Mouse (Mus musculus) MEL (cell line): ENCODE results near the gene Lin37. TPM values are rescaled to one million over a fixed set of nuclear protein-coding genes. Genes with fewer than 3 reads are reported as not detected.

Experiments used
- DNase-seq: peaks from one replicate; pipeline ENCODE4 v3.0.0; 2011; ENCODE audit warnings: low read depth, low spot score
- H3K27ac ChIP-seq: 2 replicates; pipeline ENCODE4 v1.5.1; 2012; ENCODE audit warnings: low read depth, mild to moderate bottlenecking, control low read depth, low read length, moderate library complexity; ENCODE audit not compliant: control insufficient read depth
- H3K27me3 ChIP-seq, 2 experiments: fragments of 150-350 bp in 1 of 2; sonication (generic) in 1 of 2; 2 replicates each; pipeline ENCODE4 v1.6.1; 2012; ENCODE audit warnings: low read length in 2 of 2, mild to moderate bottlenecking in 2 of 2, improper control_type of control experiment in 1 of 2, moderate library complexity in 1 of 2; ENCODE audit not compliant: insufficient read depth in 2 of 2, control insufficient read depth in 1 of 2
- H3K36me3 ChIP-seq, 2 experiments: 2 replicates each; pipeline ENCODE4 v1.6.1; 2012 to 2014; ENCODE audit warnings: low read length in 2 of 2, improper control_type of control experiment in 1 of 2, inconsistent platforms in 1 of 2, mild to moderate bottlenecking in 1 of 2; ENCODE audit not compliant: insufficient read depth in 2 of 2, control insufficient read depth in 1 of 2
- H3K4me1 ChIP-seq, 2 experiments: fragments of 150-350 bp in 1 of 2; sonication (generic) in 1 of 2; 2 replicates each; pipeline ENCODE4 v1.6.1; 2012; ENCODE audit warnings: low read length in 2 of 2, improper control_type of control experiment in 1 of 2, mild to moderate bottlenecking in 1 of 2; ENCODE audit not compliant: insufficient read depth in 2 of 2, control insufficient read depth in 1 of 2
- H3K4me3 ChIP-seq, 2 experiments: fragments of 150-350 bp in 1 of 2; sonication (generic) in 1 of 2; 2 replicates each; pipeline ENCODE4 v1.5.1; 2012; ENCODE audit warnings: low read depth in 2 of 2, low read length in 2 of 2, mild to moderate bottlenecking in 2 of 2, moderate library complexity in 2 of 2, control low read depth in 1 of 2, improper control_type of control experiment in 1 of 2; ENCODE audit not compliant: control insufficient read depth in 1 of 2, insufficient read depth in 1 of 2
- H3K79me2 ChIP-seq: 2 replicates; pipeline ENCODE4 v1.6.1; 2012; ENCODE audit warnings: mild to moderate bottlenecking, low read length, moderate library complexity; ENCODE audit not compliant: control insufficient read depth, poor library complexity, insufficient read depth
- H3K9ac ChIP-seq: 2 replicates; pipeline ENCODE4 v1.6.1; 2012; ENCODE audit warnings: low read depth, mild to moderate bottlenecking, control low read depth, low read length, moderate library complexity; ENCODE audit not compliant: control insufficient read depth, poor library complexity, severe bottlenecking
- H3K9me3 ChIP-seq: fragments of 150-350 bp; sonication (generic); replicated peaks from 2 replicates; pipeline ENCODE4 v1.6.1; 2012; ENCODE audit warnings: mild to moderate bottlenecking, low read length, improper control_type of control experiment, moderate library complexity; ENCODE audit not compliant: insufficient read depth
- CHD1 ChIP-seq: IDR thresholded peaks from 2 replicates; pipeline ENCODE4 v1.6.1; 2012; ENCODE audit warnings: low read depth, mild to moderate bottlenecking, inconsistent platforms, low read length, improper control_type of control experiment
- CTCF ChIP-seq, 3 experiments: IDR thresholded peaks in 2 of 3; conservative IDR thresholded peaks in 1 of 3; 2 replicates each; pipeline ENCODE4 v1.5.1; 2011 to 2012; ENCODE audit warnings: low read length in 3 of 3, low read depth in 2 of 3, mild to moderate bottlenecking in 2 of 3, improper control_type of control experiment in 1 of 3, inconsistent platforms in 1 of 3, mixed read lengths in 1 of 3, moderate library complexity in 1 of 3; ENCODE audit not compliant: control insufficient read depth in 1 of 3, insufficient read depth in 1 of 3, poor library complexity in 1 of 3, severe bottlenecking in 1 of 3
- E2F4 ChIP-seq: IDR thresholded peaks from 2 replicates; pipeline ENCODE4 v1.6.1; 2011; ENCODE audit warnings: low read depth, low read length, improper control_type of control experiment, borderline replicate concordance
- ETS1 ChIP-seq: IDR thresholded peaks from 2 replicates; pipeline ENCODE4 v1.6.1; 2012; ENCODE audit warnings: low read depth, mild to moderate bottlenecking, inconsistent platforms, low read length, improper control_type of control experiment, moderate library complexity
- GABPA ChIP-seq: IDR thresholded peaks from 2 replicates; pipeline ENCODE4 v1.6.1; 2012; ENCODE audit warnings: low read depth, mild to moderate bottlenecking, inconsistent platforms, low read length, improper control_type of control experiment, moderate library complexity
- GATA1 ChIP-seq: IDR thresholded peaks from 2 replicates; pipeline ENCODE4 v1.6.1; 2011; ENCODE audit warnings: low read depth, low read length, improper control_type of control experiment
- HCFC1 ChIP-seq: IDR thresholded peaks from 2 replicates; pipeline ENCODE4 v1.6.1; 2012; ENCODE audit warnings: low read depth, mild to moderate bottlenecking, inconsistent platforms, low read length, improper control_type of control experiment, moderate library complexity
- JUND ChIP-seq: IDR thresholded peaks from 2 replicates; pipeline ENCODE4 v1.6.1; 2011; ENCODE audit warnings: low read depth, mild to moderate bottlenecking, improper control_type of control experiment, low read length
- MAX ChIP-seq: IDR thresholded peaks from 2 replicates; pipeline ENCODE4 v1.6.1; 2011; ENCODE audit warnings: low read length, improper control_type of control experiment
- MAZ ChIP-seq: IDR thresholded peaks from 2 replicates; pipeline ENCODE4 v1.6.1; 2012; ENCODE audit warnings: low read depth, mild to moderate bottlenecking, inconsistent platforms, low read length, improper control_type of control experiment
- MYB ChIP-seq: IDR thresholded peaks from 2 replicates; pipeline ENCODE4 v1.6.1; 2011; ENCODE audit warnings: mild to moderate bottlenecking, low read depth, low read length, improper control_type of control experiment
- MYC ChIP-seq: IDR thresholded peaks from 2 replicates; pipeline ENCODE4 v1.6.1; 2011; ENCODE audit warnings: low read depth, mild to moderate bottlenecking, low read length, improper control_type of control experiment, moderate library complexity
- NELFE ChIP-seq: IDR thresholded peaks from 2 replicates; pipeline ENCODE4 v1.6.1; 2011; ENCODE audit warnings: low read depth, low read length, improper control_type of control experiment
- POLR2AphosphoS5 ChIP-seq: IDR thresholded peaks from 2 replicates; pipeline ENCODE4 v1.6.1; 2012; ENCODE audit warnings: low read depth, borderline replicate concordance, mild to moderate bottlenecking, inconsistent platforms, low read length, moderate library complexity, mixed read lengths
- RAD21 ChIP-seq: IDR thresholded peaks from 2 replicates; pipeline ENCODE4 v1.6.1; 2011; ENCODE audit warnings: mild to moderate bottlenecking, low read depth, low read length, improper control_type of control experiment
- SMC3 ChIP-seq: IDR thresholded peaks from 2 replicates; pipeline ENCODE4 v1.6.1; 2011; ENCODE audit warnings: low read depth, low read length, improper control_type of control experiment
- TAL1 ChIP-seq: IDR thresholded peaks from 2 replicates; pipeline ENCODE4 v1.6.1; 2012; ENCODE audit warnings: mild to moderate bottlenecking, inconsistent platforms, low read length, moderate library complexity, mixed read lengths
- USF1 ChIP-seq: IDR thresholded peaks from 2 replicates; pipeline ENCODE4 v1.6.1; 2014; ENCODE audit warnings: low read depth, mild to moderate bottlenecking, inconsistent platforms, low read length, improper control_type of control experiment, moderate library complexity
- polyA plus RNA-seq, 2 experiments: library from polyadenylated mRNA; stranded (reverse) in 1 of 2; unstranded in 1 of 2; fragments of >175 nt in 1 of 2; fragments of >200 nt in 1 of 2; gene quantifications; 2 replicates each; pipeline versions ENCODE4 v1.2.1 to v1.2.4; 2012; ENCODE audit warnings: low replicate concordance in 2 of 2, low read depth in 1 of 2; ENCODE audit not compliant: insufficient read length in 2 of 2, insufficient read depth in 1 of 2, missing spikeins in 1 of 2
- total RNA-seq: library from RNA; depleted of rRNA; stranded (reverse); fragments of 300-350 nt; gene quantifications from 2 replicates; pipeline ENCODE4 v1.2.3, GENCODE M21; 2012

The Lin37 gene
- total and polyA plus RNA-seq, 3 experiments, result 10.9 to 49.8 TPM; not detected in 1

DNA sequence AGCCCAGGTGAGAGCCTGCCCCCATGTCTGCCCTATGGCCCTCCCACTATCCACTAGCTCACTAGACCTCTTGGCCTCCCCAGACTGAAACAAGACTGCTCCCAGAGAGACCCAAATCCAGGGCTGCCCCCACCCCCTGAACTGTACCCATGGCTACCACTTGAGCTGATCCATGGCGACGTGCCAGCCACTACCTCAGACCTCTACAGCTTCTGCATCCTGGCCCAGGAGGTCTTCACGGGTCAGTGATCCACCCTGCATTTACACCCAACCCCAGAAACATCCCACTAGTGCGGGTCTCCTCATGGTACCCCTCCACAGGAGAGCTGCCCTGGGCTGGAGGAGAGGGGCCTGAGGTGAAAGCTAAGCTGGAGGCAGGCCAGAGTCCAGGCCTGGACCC lies 39.2 kb downstream of the Lin37 start:
- Histone ChIP-seq H3K4me1 (no peaks in the 10 kb centered on the region), H3K9ac (no peak overlapping the region), H3K27ac (no peak overlapping the region), H3K36me3 (no peaks in the 10 kb centered on the region), H3K9me3 (no peaks in the 10 kb centered on the region), H3K27me3 (no peaks in the 10 kb centered on the region), H3K4me3 (no peak overlapping the region), H3K79me2 (no peaks in the 10 kb centered on the region)
- DNase-seq, result no peak
- no peak for TF ChIP-seq E2F4
- no peak for TF ChIP-seq POLR2AphosphoS5
- no peak for TF ChIP-seq MAZ
- TF ChIP-seq MAX, result no peak
- TF ChIP-seq CHD1, result no peak
- TF ChIP-seq USF1, result no peak
- TF ChIP-seq MYC, result no peak
- TF ChIP-seq RAD21, result no peak
- TF ChIP-seq TAL1, result no peak
- no peak for TF ChIP-seq GATA1
- no peak for TF ChIP-seq MYB
- TF ChIP-seq HCFC1, result no peak
- TF ChIP-seq GABPA, result no peak
- TF ChIP-seq NELFE, result no peak
- no peak for TF ChIP-seq ETS1
- no peak for TF ChIP-seq SMC3

DNA sequence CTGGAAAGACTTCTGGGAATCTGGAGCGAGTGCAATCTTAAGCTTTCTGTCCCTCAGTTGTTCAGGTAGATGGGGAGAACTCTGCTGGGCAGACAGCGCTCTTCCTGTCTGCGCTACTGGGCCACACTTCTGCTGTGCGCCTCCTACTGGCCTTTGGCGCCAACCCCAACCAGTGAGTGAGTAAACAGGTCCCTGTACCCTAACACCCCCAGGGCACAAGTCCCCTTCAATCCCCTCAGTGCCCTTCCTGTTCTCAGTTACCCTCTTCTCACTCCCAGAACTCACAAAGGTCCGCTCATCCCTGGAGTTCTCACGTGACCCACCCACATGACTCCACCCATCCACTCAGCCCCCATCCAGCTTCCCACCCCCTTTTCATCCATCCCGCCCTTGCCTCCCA lies 41.3 kb downstream of the Lin37 start:
- no peak overlapping the region for H3K9ac ChIP-seq
- H3K27me3 ChIP-seq, result no peaks in the 10 kb centered on the region
- no peaks in the 10 kb centered on the region for H3K79me2 ChIP-seq
- H3K4me1 ChIP-seq, result no peaks in the 10 kb centered on the region
- no peak for DNase-seq
- H3K4me3 ChIP-seq, result no peak overlapping the region
- H3K36me3 ChIP-seq, result no peaks in the 10 kb centered on the region
- no peak overlapping the region for H3K27ac ChIP-seq
- H3K9me3 ChIP-seq, result no peaks in the 10 kb centered on the region
- TF ChIP-seq CTCF (IDR thresholded peaks at IDR 0.05 in 2 of 3, conservative IDR thresholded peaks at IDR 0.05 in 1 of 3; ENCODE audit: control insufficient read depth in 1 of 3, insufficient read depth in 1 of 3, low read depth in 2 of 3, low read length in 3 of 3, poor library complexity in 1 of 3, severe bottlenecking in 1 of 3) (peak in 1 of 3 experiments; percentile 31; a peak in 1 of 6 replicates), JUND (no peak)
